Comparison of ENCODE assay signal across 27 mouse cellular contexts in the genomic region with DNA sequence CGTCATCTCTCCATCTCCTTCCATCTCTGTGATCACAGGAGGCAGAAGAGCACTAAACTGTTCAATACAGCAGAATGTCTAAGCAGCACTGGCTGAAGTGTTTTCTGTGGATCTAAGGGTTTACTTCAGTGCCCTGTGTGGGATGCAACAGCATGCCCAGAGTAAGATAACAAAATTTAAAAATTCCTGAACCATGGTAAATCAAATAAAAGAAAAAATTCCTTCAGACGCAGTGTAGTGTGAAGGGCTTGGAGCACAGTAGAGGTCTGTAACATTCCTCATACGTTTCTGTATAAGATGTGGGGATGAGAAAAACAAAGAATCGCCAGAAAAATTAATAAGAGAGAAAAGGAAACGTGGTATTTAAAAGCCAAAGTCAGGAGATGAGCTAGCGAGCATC.
"Had no signal": no experiment of that assay in that cellular context is flagged by ENCODE, and none has a peak within 500 bp of the region (broad histone marks: within the 10 kb centered on the region; RNA-seq: fewer than 3 reads in every experiment).

No protein-coding gene starts in this region.

- H3K36me3 ChIP-seq: embryonic facial prominence, embryonic 10.5 days; embryonic facial prominence, embryonic 12.5 days; embryonic facial prominence, embryonic 13.5 days; embryonic facial prominence, embryonic 15.5 days; forebrain, embryonic 10.5 days; forebrain, embryonic 12.5 days; forebrain, embryonic 15.5 days had no signal

- H3K4me1 ChIP-seq: embryonic facial prominence, embryonic 10.5 days; embryonic facial prominence, embryonic 12.5 days; embryonic facial prominence, embryonic 13.5 days; embryonic facial prominence, embryonic 15.5 days; forebrain, embryonic 12.5 days; forebrain, embryonic 13.5 days had no signal

- H3K9ac ChIP-seq: embryonic facial prominence, embryonic 12.5 days; embryonic facial prominence, embryonic 13.5 days; embryonic facial prominence, embryonic 15.5 days; forebrain, embryonic 12.5 days; forebrain, embryonic 13.5 days; forebrain, embryonic 15.5 days; forebrain, postnatal 0 days had no signal

- H3K4me3 ChIP-seq: embryonic facial prominence, embryonic 10.5 days; embryonic facial prominence, embryonic 12.5 days; embryonic facial prominence, embryonic 13.5 days; embryonic facial prominence, embryonic 15.5 days; erythroblast, embryonic 14.5 days; forebrain, embryonic 10.5 days; forebrain, embryonic 12.5 days; forebrain, embryonic 13.5 days; forebrain, embryonic 15.5 days; gastrocnemius, adult 2 months had no signal

- H3K27me3 ChIP-seq: embryonic facial prominence, embryonic 12.5 days; embryonic facial prominence, embryonic 13.5 days; embryonic facial prominence, embryonic 15.5 days; forebrain, embryonic 12.5 days; forebrain, embryonic 13.5 days; forebrain, embryonic 15.5 days had no signal

- H3K4me2 ChIP-seq: embryonic facial prominence, embryonic 12.5 days; embryonic facial prominence, embryonic 13.5 days; embryonic facial prominence, embryonic 15.5 days; forebrain, embryonic 12.5 days; forebrain, embryonic 13.5 days; forebrain, embryonic 15.5 days had no signal

- H3K9me3 ChIP-seq: embryonic facial prominence, embryonic 10.5 days; embryonic facial prominence, embryonic 12.5 days; embryonic facial prominence, embryonic 13.5 days; embryonic facial prominence, embryonic 15.5 days; forebrain, embryonic 10.5 days; forebrain, embryonic 12.5 days; forebrain, embryonic 13.5 days; forebrain, embryonic 15.5 days had no signal

- DNase-seq: cerebellum, adult 2 months; cerebellum, adult 8-10 months; cerebellum, adult 9-10 months; cerebellum, adult 9-11 months; cerebellum, postnatal 10 days; cerebellum, postnatal 14 days; cerebellum, postnatal 25 days; cerebellum, postnatal 36 days; embryo, embryonic 11 days; forebrain, postnatal 0 days; gastrocnemius, adult 2 months; gastrocnemius, postnatal 10 days; gastrocnemius, postnatal 14 days; gastrocnemius, postnatal 25 days; gastrocnemius, postnatal 36 days; heart, adult 18-20 months had no signal

- ATAC-seq: forebrain, embryonic 13.5 days; forebrain, embryonic 14.5 days; forebrain, embryonic 15.5 days; forebrain, embryonic 16.5 days; forebrain, postnatal 0 days had no signal

- H3K27ac ChIP-seq: embryonic facial prominence, embryonic 10.5 days; embryonic facial prominence, embryonic 12.5 days; embryonic facial prominence, embryonic 13.5 days; embryonic facial prominence, embryonic 15.5 days; forebrain, embryonic 10.5 days; forebrain, embryonic 12.5 days; forebrain, embryonic 13.5 days; forebrain, embryonic 15.5 days; gastrocnemius, adult 2 months had no signal
